Mouse (Mus musculus) spleen, adult 18-20 months (tissue): ENCODE results near the gene Srms.

Source experiments
- DNase-seq, 2 experiments: peaks; one replicate each; pipeline ENCODE4 v3.0.0; 2022; ENCODE audit warnings: mixed read lengths in 2 of 2

Srms gene

DNA sequence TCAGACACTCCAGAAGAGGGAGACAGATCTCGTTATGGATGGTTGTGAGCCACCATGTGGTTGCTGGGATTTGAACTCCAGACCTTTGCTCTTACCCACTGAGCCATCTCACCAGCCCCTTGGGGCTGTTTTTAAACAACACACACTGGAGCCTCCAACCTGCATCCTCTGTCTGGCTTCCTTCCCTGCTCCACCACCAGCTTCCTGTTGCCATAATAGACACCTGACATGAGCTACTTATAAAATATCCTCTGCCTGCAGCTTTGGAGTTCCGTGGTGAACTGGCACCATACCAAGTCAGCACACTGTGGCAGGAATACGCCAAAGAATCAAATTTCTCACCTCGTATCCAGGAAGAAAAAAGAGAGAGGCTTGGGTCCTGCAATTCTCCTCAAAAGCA lies 52.2 kb downstream of the Srms start:
- DNase-seq: no peak

- no peak for DNase-seq
Measured at GRCm38 (mm10) chr2:181159771-181160170, 53.2 kb downstream of the Srms start.

DNA sequence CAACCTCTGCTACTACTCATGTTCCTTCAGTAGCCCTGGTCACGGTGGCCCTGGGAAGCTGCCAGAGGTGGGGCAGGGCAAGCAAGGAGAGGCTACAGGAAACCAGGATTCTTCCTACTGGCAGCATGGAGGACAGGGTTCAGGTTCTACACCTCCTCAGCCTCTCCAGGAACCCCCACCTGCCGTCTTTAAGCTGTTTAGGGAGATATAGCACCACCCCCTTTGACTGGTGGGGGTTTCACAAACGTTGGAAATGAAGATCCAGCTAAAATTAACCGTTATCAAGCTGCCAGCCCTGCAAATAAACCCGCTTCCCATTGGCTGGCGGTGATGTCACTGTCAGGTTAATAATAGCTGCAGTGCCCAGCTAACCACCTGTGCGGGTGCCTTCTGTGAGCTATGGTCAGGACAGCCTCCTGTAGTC lies 53.9 kb downstream of the Srms start:
- DNase-seq: no peak

GRCm38 (mm10) chr2:181158471-181158870 lies 54.5 kb downstream of the Srms start:
- DNase-seq: no peak

GRCm38 (mm10) chr2:181157716-181158302 lies 55.2 kb downstream of the Srms start:
- no peak for DNase-seq

GRCm38 (mm10) chr2:181157180-181157579 lies 55.8 kb downstream of the Srms start:
- no peak for DNase-seq

DNA sequence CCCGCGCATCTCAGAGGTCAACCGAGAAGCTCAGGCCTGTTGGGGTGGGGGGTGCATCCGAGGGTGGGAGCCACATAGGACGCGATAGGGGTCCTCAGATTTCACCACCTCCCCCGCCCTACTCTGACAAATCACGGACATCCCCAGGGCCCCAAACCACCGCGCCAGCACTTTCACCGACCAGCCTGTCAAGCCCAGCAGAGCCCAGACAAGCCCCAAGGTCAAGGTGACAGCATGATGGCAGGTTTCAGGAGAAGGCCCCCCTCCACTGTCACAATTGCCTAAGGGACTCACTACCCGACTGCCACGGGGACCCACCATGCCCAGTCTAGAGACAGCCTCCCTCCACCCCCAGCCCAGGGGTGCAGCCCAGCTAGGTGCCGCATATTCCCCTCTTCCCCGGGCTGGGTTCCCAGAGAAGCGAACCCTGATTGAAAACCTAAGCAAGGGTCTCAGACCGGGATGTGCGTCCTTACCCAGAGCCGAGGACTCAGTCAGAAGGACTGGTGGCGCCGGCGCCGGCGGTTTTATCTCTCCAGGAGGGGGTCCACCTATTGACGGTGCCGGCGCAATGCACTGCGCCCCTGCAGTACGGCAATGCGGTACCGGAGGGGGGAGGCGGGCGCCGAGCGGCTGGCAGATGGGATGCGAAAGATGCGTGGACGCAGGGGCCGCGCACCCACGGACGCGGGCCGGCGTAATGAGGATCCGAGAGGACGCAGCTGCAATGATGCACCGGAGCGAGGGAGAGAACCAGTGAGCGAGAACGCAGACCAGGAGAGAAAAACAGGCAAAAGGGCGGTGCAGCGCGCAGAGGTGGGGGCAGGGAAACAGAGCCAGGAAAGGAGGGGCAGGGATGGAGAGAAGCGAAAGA lies 56.5 kb downstream of the Srms start, which contains the start of gene Eef1a2:
Gene Eef1a2 (minus strand): TSS at position 767 of the 874 bp plus-strand sequence.
- DNase-seq: no peak

- no peak for DNase-seq
Measured at GRCm38 (mm10) chr2:181155801-181156200, 57.2 kb downstream of the Srms start.
